Mouse (Mus musculus) cerebellum, adult 2 months (tissue): ENCODE measurements around the gene Rmdn3.

Experiments used
- CTCF ChIP-seq: fragments of 200-500 bp; IDR thresholded peaks from 2 replicates; pipeline ENCODE4 v1.5.1; 2011; ENCODE audit warnings: low read depth, mild to moderate bottlenecking, control low read depth, low read length, moderate library complexity, borderline replicate concordance; ENCODE audit not compliant: insufficient read depth
- POLR2A ChIP-seq: fragments of 200-500 bp; IDR thresholded peaks from 2 replicates; pipeline ENCODE4 v1.6.1; 2011; ENCODE audit warnings: low read length, control low read depth, borderline replicate concordance; ENCODE audit not compliant: insufficient read depth

DNA sequence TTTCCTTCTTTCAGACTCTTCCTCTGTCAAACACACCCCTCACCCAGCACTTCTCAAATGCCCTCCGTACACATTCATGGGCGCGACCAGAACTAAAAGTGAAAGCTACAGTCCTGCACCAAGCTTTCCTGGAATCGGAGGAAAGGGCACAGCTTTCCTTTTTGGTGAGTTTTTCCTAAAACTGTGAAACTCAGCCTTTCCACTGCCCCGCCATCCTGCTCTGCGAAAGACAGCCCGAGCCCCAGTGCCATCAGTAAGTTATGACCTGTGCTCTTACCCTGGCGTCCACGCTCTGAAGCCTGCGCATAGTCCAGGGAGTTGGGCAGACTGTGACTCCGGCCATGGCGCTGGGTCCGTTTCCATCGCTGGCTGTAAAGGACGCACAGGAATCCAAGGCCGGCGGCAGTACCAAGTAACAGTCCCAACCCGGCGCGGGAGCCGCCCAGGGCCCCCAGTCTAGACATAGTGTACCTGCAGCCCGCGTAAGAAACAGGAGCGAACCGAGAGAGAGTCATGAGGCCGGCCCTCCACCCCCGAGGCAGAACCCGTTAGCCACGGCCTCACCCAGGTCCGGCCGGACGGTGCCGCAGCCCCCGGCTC is 653 bp downstream of the Rmdn3 start:
- TF ChIP-seq CTCF: no peak
- TF ChIP-seq POLR2A: no peak
